Mouse (Mus musculus) small intestine, adult 2 months (tissue): ENCODE results near the gene Cry2. TPM values are rescaled to one million over a fixed set of nuclear protein-coding genes. Genes with fewer than 3 reads are reported as not detected.

ENCODE experiments used
- H3K27ac ChIP-seq: fragments of 200-500 bp; 2 replicates; pipeline ENCODE4 v1.5.1; 2012; ENCODE audit warnings: low read depth, low read length, control low read depth, inconsistent platforms; ENCODE audit not compliant: insufficient read depth
- H3K27me3 ChIP-seq: fragments of 200-500 bp; 2 replicates; pipeline ENCODE4 v1.6.1; 2012; ENCODE audit warnings: mild to moderate bottlenecking, moderate library complexity, low read length, inconsistent platforms; ENCODE audit not compliant: control insufficient read depth, insufficient read depth
- H3K36me3 ChIP-seq: fragments of 200-500 bp; 2 replicates; pipeline ENCODE4 v1.6.1; 2012; ENCODE audit warnings: mild to moderate bottlenecking, low read length, control low read depth, inconsistent platforms; ENCODE audit not compliant: control insufficient read depth, insufficient read depth
- H3K4me1 ChIP-seq: fragments of 200-500 bp; 2 replicates; pipeline ENCODE4 v1.6.1; 2012; ENCODE audit warnings: low read length, inconsistent platforms, mixed read lengths; ENCODE audit not compliant: control insufficient read depth, insufficient read depth, insufficient read length
- H3K4me3 ChIP-seq: fragments of 200-500 bp; 2 replicates; pipeline ENCODE4 v1.5.1; 2012; ENCODE audit warnings: low read depth, mild to moderate bottlenecking, control low read depth, inconsistent platforms, low read length, moderate library complexity
- CTCF ChIP-seq: fragments of 200-500 bp; IDR thresholded peaks from 2 replicates; pipeline ENCODE4 v1.5.1; 2012; ENCODE audit warnings: low read depth, mild to moderate bottlenecking, control low read depth, inconsistent platforms, low read length, moderate library complexity, mixed read lengths; ENCODE audit not compliant: insufficient replicate concordance, insufficient read length; ENCODE audit errors: extremely low read depth
- POLR2A ChIP-seq: fragments of 200-500 bp; IDR thresholded peaks from 2 replicates; pipeline ENCODE4 v1.6.1; 2012; ENCODE audit warnings: low read depth, mild to moderate bottlenecking, control low read depth, inconsistent platforms, low read length, moderate library complexity
- WGBS: fragments of 180-500 bp; shearing (Covaris S2); methylation state at CpG from one replicate; pipeline ENCODE4 v1.1.7; 2018; 5-methylcytosine and 5-hydroxymethylcytosine counted together
- polyA plus RNA-seq: library from polyadenylated mRNA; depleted of rRNA; stranded (reverse); fragments of >200 nt; gene quantifications from 2 replicates; pipeline ENCODE4 v1.2.3, GENCODE M21; 2012

Gene Cry2
- polyA plus RNA-seq, 1 experiment = 13.1 TPM

GRCm38 (mm10) chr2:92397436-92397835 lies 36.4 kb downstream of the Cry2 start:
- H3K4me1 ChIP-seq = peaks cover 6% of the 10 kb centered on the region
- TF ChIP-seq CTCF (no peak), POLR2A (no peak)
- peaks cover 12% of the 10 kb centered on the region for H3K27me3 ChIP-seq
- H3K27ac ChIP-seq = no peak overlapping the region
- whole genome bisulfite sequencing = 65% methylated on average over 1 of the region's 1 CpGs
- H3K36me3 ChIP-seq = no peaks in the 10 kb centered on the region
- no peak overlapping the region for H3K4me3 ChIP-seq

GRCm38 (mm10) chr2:92395535-92395934 lies 38.3 kb downstream of the Cry2 start:
- 84% methylated on average over 3 of the region's 3 CpGs for WGBS
- H3K27me3 ChIP-seq = peaks cover 12% of the 10 kb centered on the region
- no peak overlapping the region for H3K27ac ChIP-seq
- no peaks in the 10 kb centered on the region; the same call in 1 of the 2 replicates for H3K4me1 ChIP-seq
- no peak for TF ChIP-seq CTCF
- no peak for TF ChIP-seq POLR2A
- H3K36me3 ChIP-seq = no peaks in the 10 kb centered on the region
- no peak overlapping the region for H3K4me3 ChIP-seq

GRCm38 (mm10) chr2:92392318-92393264 lies 41.3 kb downstream of the Cry2 start:
- H3K27me3 ChIP-seq = peaks cover 19% of the 10 kb centered on the region
- no peaks in the 10 kb centered on the region; the same call in 1 of the 2 replicates for H3K4me1 ChIP-seq
- H3K4me3 ChIP-seq = peak overlapping the region; percentile 14
- TF ChIP-seq POLR2A = no peak
- no peak for TF ChIP-seq CTCF
- 7% methylated on average over 26 of the region's 26 CpGs for WGBS
- H3K36me3 ChIP-seq = no peaks in the 10 kb centered on the region
- no peak overlapping the region for H3K27ac ChIP-seq

GRCm38 (mm10) chr2:92391703-92392317 lies 42.0 kb downstream of the Cry2 start:
- Histone ChIP-seq H3K27me3 (peaks cover 19% of the 10 kb centered on the region), H3K4me3 (peak overlapping the region; percentile 14), H3K4me1 (no peaks in the 10 kb centered on the region; the same call in 1 of the 2 replicates), H3K27ac (no peak overlapping the region), H3K36me3 (no peaks in the 10 kb centered on the region)
- TF ChIP-seq CTCF = no peak
- TF ChIP-seq POLR2A = no peak
- 34% methylated on average over 11 of the region's 11 CpGs for WGBS

DNA sequence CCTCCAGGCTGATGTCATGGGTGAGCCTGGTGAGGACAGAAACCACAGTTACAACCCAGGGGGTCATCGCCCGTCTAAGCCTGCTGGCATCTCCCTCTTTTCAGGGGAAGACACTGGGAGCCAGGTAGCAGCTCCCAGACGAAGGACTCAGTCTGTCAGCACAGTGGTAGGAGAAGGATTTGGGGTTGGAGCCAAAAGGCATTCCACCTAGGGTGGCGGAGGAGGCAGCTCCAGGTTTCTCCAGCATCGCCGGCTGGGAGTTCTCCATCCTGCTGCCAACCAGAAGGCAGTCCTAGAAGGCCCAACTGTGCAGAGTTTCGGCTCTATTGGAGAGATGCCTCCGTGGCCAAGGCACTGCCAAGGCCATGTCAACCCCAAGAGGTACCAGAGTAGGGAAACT lies 42.7 kb downstream of the Cry2 start:
- peaks cover 19% of the 10 kb centered on the region for H3K27me3 ChIP-seq
- no peak for TF ChIP-seq POLR2A
- TF ChIP-seq CTCF = no peak
- WGBS = 87% methylated on average over 8 of the region's 8 CpGs
- H3K4me3 ChIP-seq = no peak overlapping the region
- H3K4me1 ChIP-seq = no peaks in the 10 kb centered on the region; the same call in 1 of the 2 replicates
- H3K27ac ChIP-seq = no peak overlapping the region
- no peaks in the 10 kb centered on the region for H3K36me3 ChIP-seq

DNA sequence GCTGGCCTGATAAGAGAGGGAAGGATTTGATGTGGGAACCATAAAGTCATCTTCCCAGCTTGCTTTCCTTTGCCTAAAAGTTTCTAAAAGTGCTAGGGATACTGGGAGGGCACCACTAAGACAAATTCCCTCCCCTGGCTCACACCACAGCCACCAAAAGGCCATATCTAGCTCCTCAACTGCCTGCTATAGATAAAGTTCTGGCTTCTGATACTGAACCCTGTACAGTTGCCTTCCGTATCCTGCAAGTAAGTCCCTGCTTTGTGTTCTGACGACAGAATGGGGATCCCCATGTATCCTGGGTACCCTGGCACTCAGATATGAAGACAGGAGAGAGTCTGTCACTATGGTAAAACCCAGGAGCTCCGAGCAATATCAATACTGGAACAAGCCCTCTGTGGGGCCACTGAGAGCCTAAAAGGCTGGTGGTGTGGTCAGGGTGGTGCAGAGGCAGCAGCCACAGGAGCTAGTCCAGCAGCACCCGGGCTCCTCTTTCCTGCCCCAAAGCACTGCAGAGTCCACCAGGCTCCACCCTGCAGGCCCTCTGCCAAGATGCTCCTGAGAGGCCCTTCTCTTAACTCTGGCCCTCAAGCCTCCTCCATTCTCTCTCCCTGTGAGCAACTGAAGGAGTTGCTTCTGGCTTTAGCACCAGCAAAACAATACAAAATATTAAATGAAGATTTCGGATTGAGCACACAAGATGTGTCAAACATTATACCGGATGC lies 43.5 kb downstream of the Cry2 start:
- WGBS = 63% methylated on average over 6 of the region's 6 CpGs
- Histone ChIP-seq H3K4me1 (no peaks in the 10 kb centered on the region; the same call in 1 of the 2 replicates), H3K27ac (no peak overlapping the region), H3K36me3 (no peaks in the 10 kb centered on the region), H3K4me3 (no peak overlapping the region), H3K27me3 (peaks cover 19% of the 10 kb centered on the region)
- TF ChIP-seq CTCF (no peak), POLR2A (no peak)
